Mouse (Mus musculus) embryonic facial prominence, embryonic 11.5 days (tissue): ENCODE measurements around the gene Srd5a1. TPM values are rescaled to one million over a fixed set of nuclear protein-coding genes. Genes with fewer than 3 reads are reported as not detected.
"Not testable (repeated sequence)": the region's sequence is repeated elsewhere in the genome, so short reads cannot be mapped to it uniquely, and the experiment has no call there.

Source experiments
- ATAC-seq: fragments of 200-750 bp; cut with Nextera tagmentation; replicated peaks from 2 replicates; pipeline ENCODE4 v1.8.0; 2017; ENCODE audit warnings: low read depth; ENCODE audit not compliant: insufficient number of reproducible peaks, low FRiP score, low TSS enrichment
- DNase-seq: peaks from one replicate; pipeline ENCODE4 v3.0.0-alpha.2; 2015; ENCODE audit warnings: low spot score
- H3K27ac ChIP-seq: fragments of 300-500 bp; sonication (generic); replicated peaks from 2 replicates; pipeline ENCODE4 v1.5.1; 2014; ENCODE audit warnings: mild to moderate bottlenecking, low read depth, low read length, control low read depth
- H3K27me3 ChIP-seq: fragments of 300-500 bp; sonication (generic); 2 replicates; pipeline ENCODE4 v1.6.1; 2014; ENCODE audit warnings: mild to moderate bottlenecking, low read length, moderate library complexity, mixed read lengths; ENCODE audit not compliant: control insufficient read depth, insufficient read depth
- H3K36me3 ChIP-seq: fragments of 300-500 bp; sonication (generic); replicated peaks from 2 replicates; pipeline ENCODE4 v1.6.1; 2014; ENCODE audit warnings: low read depth, mild to moderate bottlenecking, low read length, moderate library complexity, mixed read lengths; ENCODE audit not compliant: control insufficient read depth, insufficient read depth
- H3K4me1 ChIP-seq: fragments of 300-500 bp; sonication (generic); 2 replicates; pipeline ENCODE4 v1.6.1; 2014; ENCODE audit warnings: low read length, mixed read lengths; ENCODE audit not compliant: control insufficient read depth, insufficient read depth
- H3K4me2 ChIP-seq: fragments of 300-500 bp; sonication (generic); 2 replicates; pipeline ENCODE4 v1.6.1; 2014; ENCODE audit warnings: low read depth, mild to moderate bottlenecking, control low read depth, low read length, moderate library complexity
- H3K4me3 ChIP-seq: fragments of 300-500 bp; sonication (generic); 2 replicates; pipeline ENCODE4 v1.5.1; 2014; ENCODE audit warnings: low read depth, low read length, control low read depth
- H3K9ac ChIP-seq: fragments of 300-500 bp; sonication (generic); replicated peaks from 2 replicates; pipeline ENCODE4 v1.6.1; 2014; ENCODE audit warnings: mild to moderate bottlenecking, control low read depth, low read length
- H3K9me3 ChIP-seq: fragments of 300-500 bp; sonication (generic); replicated peaks from 2 replicates; pipeline ENCODE4 v1.6.1; 2016; ENCODE audit warnings: mild to moderate bottlenecking, low read length, inconsistent platforms, mixed read lengths; ENCODE audit not compliant: control insufficient read depth
- WGBS: fragments of 180-500 bp; shearing (Covaris S2); extraction: QIAGEN DNeasy Blood & Tissue Kit; methylation state at CpG from one replicate; pipeline ENCODE4 v1.1.7; 2014; 5-methylcytosine and 5-hydroxymethylcytosine counted together
- polyA plus RNA-seq: library from polyadenylated mRNA; unstranded; fragments of >200 nt; fragmentation: Nextera tagmentation; extraction: Ambion mirVana; gene quantifications from 2 replicates; pipeline ENCODE4 v1.2.1, GENCODE M21; 2014

Srd5a1 gene
- polyA plus RNA-seq, 1 experiment from 2014 or later = 20.8 TPM

- WGBS = 93% methylated on average over 7 of the region's 7 CpGs
- peaks cover 11% of the 10 kb centered on the region for H3K36me3 ChIP-seq
These were observed 24.6 kb upstream of the Srd5a1 start for GRCm38 (mm10) chr13:69635836-69636235.

GRCm38 (mm10) chr13:69633988-69634387, 22.7 kb upstream of the Srd5a1 start:
- 90% methylated on average over 2 of the region's 2 CpGs for WGBS
- H3K27me3 ChIP-seq = no peaks in the 10 kb centered on the region
- H3K4me2 ChIP-seq = no peak overlapping the region
- H3K36me3 ChIP-seq = peaks cover 13% of the 10 kb centered on the region
- no peak overlapping the region for H3K4me3 ChIP-seq
- ATAC-seq (no peak), DNase-seq (no peak)
- no peak overlapping the region for H3K27ac ChIP-seq
- no peaks in the 10 kb centered on the region for H3K4me1 ChIP-seq
- no peak overlapping the region for H3K9ac ChIP-seq
- no peaks in the 10 kb centered on the region for H3K9me3 ChIP-seq

More at GRCm38 (mm10) chr13:69635836-69636235, 24.6 kb upstream of the Srd5a1 start:
- not testable (repeated sequence) for H3K27me3 ChIP-seq, H3K9me3 ChIP-seq, ATAC-seq, DNase-seq, H3K4me3 ChIP-seq, H3K4me2 ChIP-seq, H3K9ac ChIP-seq, H3K4me1 ChIP-seq, H3K27ac ChIP-seq

DNA sequence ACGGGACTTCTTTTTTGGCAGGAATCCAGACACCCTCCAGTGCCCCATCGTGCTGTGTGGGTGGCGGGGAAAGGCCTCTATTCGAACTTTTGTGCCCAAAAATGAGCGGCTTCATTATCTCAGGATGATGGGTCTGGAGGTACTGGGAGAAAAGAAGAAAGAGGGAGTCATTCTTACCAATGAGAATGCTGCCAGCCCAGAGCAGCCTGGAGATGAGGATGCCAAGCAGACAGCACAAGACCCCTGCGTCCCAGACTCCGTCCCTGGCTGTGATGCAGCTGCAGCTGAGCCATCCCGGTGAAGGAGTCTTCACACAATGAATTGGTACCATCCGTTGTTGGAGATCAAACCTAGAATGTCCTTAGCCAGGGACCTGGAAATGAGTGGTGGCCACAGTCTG, 22.3 kb upstream of the Srd5a1 start:
- H3K36me3 ChIP-seq = peaks cover 13% of the 10 kb centered on the region
- 95% methylated on average over 9 of the region's 9 CpGs for WGBS

DNA sequence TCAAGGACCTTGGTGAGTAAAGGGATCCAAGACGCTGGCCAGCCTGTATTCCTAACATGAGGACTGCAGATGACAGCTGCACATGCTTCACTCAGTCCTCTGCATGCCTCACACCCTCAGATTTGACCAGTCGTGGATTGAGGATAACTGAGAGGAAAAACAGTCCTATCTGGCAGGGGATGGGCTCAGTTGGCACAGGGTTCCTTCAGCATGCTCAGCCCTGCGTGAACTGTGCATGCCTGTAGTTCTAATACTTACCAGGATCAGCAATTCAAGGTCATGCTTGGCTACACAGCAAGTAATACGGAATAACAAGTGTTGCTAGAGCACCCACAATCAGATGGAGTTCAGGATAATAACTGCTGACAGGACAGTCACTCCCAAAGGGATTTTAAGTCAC, 20.4 kb upstream of the Srd5a1 start:
- Histone ChIP-seq H3K27ac (no peak overlapping the region), H3K9me3 (no peaks in the 10 kb centered on the region), H3K27me3 (no peaks in the 10 kb centered on the region), H3K36me3 (peaks cover 19% of the 10 kb centered on the region), H3K4me3 (no peak overlapping the region), H3K4me1 (no peaks in the 10 kb centered on the region), H3K9ac (no peak overlapping the region), H3K4me2 (no peak overlapping the region)
- DNase-seq = no peak
- 88% methylated on average over 4 of the region's 4 CpGs for WGBS
- ATAC-seq = no peak

More for the DNA sequence above, 22.3 kb upstream of the Srd5a1 start:
- H3K9ac ChIP-seq = no peak overlapping the region
- H3K27me3 ChIP-seq = no peaks in the 10 kb centered on the region
- DNase-seq (no peak), ATAC-seq (no peak)
- no peak overlapping the region for H3K27ac ChIP-seq
- H3K9me3 ChIP-seq = no peaks in the 10 kb centered on the region
- H3K4me3 ChIP-seq = no peak overlapping the region
- no peaks in the 10 kb centered on the region for H3K4me1 ChIP-seq
- no peak overlapping the region for H3K4me2 ChIP-seq

DNA sequence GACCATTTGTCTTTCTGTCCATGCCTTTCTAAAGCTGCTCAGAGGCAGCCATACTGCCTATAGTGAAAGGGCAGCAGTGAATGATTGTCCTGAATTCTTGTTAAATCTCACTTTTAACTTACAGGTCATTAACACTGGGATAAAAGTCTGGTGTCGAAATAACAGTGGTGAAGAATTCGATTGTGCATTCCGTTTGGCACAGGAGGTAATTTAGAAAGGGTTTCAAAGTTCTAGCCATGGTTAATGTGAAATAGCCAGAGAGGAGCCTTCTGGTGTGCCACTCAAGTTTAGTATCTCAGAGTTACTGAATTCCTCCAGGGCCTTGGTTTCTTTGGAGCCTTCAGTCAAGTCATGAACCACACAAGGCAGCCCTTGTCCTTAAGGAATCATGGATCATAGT, 19.9 kb upstream of the Srd5a1 start:
- no peak overlapping the region for H3K27ac ChIP-seq
- H3K4me1 ChIP-seq = no peaks in the 10 kb centered on the region
- no peak overlapping the region for H3K9ac ChIP-seq
- no peak overlapping the region for H3K4me2 ChIP-seq
- 81% methylated on average over 3 of the region's 3 CpGs for WGBS
- DNase-seq = no peak
- no peaks in the 10 kb centered on the region for H3K9me3 ChIP-seq
- no peak for ATAC-seq
- H3K36me3 ChIP-seq = peaks cover 19% of the 10 kb centered on the region
- H3K27me3 ChIP-seq = no peaks in the 10 kb centered on the region
- no peak overlapping the region for H3K4me3 ChIP-seq

GRCm38 (mm10) chr13:69630576-69630975, 19.3 kb upstream of the Srd5a1 start:
- H3K4me3 ChIP-seq = no peak overlapping the region
- WGBS = 83% methylated on average over 8 of the region's 8 CpGs
- H3K4me2 ChIP-seq = no peak overlapping the region
- no peaks in the 10 kb centered on the region for H3K27me3 ChIP-seq
- H3K27ac ChIP-seq = no peak overlapping the region
- no peaks in the 10 kb centered on the region for H3K4me1 ChIP-seq
- H3K36me3 ChIP-seq = peaks cover 19% of the 10 kb centered on the region
- no peaks in the 10 kb centered on the region for H3K9me3 ChIP-seq
- DNase-seq = no peak
- ATAC-seq = no peak
- no peak overlapping the region for H3K9ac ChIP-seq

DNA sequence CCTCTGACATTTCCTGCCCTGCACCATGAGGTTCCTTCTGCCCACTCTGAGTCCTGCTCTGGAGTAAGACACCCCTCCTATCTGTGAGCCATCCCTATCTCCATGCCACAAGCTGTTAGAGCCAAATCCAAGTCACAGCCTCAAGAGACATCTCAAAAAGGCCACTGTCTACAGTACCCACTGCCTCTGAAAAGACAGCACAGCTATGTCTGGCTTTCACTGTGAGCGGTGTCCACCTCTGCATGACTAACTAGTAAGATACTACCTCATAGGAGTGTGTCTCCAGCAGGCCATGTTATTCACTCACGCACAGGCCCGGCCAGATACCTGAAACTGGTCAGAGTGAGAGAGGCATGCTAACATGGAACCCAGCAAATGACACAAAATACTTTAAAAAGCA, 16.7 kb upstream of the Srd5a1 start:
- peaks cover 10% of the 10 kb centered on the region for H3K36me3 ChIP-seq
- no peak for DNase-seq

DNA sequence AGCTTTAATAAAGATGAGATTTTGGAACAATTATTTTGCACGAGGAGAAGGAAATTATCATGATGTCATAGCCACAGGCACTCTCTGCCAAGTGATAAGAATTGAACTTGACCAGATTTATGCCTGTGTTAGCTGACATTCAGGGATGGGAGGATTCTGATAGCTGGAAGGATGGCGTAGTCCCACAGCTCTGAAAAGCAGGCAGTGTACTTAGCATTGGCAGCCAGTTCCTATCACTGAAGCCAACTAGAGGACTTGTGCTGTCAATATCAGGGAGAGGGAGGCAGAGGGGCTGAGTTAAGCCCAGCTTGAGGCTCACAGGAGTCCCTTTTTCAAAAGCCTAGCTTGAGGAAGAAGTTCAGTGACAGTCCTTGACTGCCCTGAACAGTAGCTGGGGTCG, 13.3 kb upstream of the Srd5a1 start:
- ATAC-seq (no peak), DNase-seq (no peak)
- H3K36me3 ChIP-seq = peaks cover 10% of the 10 kb centered on the region
- H3K9me3 ChIP-seq = no peaks in the 10 kb centered on the region
- H3K27me3 ChIP-seq = no peaks in the 10 kb centered on the region
- no peak overlapping the region for H3K4me2 ChIP-seq
- no peak overlapping the region for H3K9ac ChIP-seq
- 91% methylated on average over 3 of the region's 3 CpGs for WGBS
- no peaks in the 10 kb centered on the region for H3K4me1 ChIP-seq
- no peak overlapping the region for H3K27ac ChIP-seq
- H3K4me3 ChIP-seq = no peak overlapping the region

More for the DNA sequence above, 16.7 kb upstream of the Srd5a1 start:
- Histone ChIP-seq H3K27ac (no peak overlapping the region), H3K4me3 (no peak overlapping the region), H3K9ac (no peak overlapping the region), H3K9me3 (no peaks in the 10 kb centered on the region), H3K4me1 (no peaks in the 10 kb centered on the region), H3K4me2 (no peak overlapping the region), H3K27me3 (no peaks in the 10 kb centered on the region)
- 98% methylated on average over 3 of the region's 3 CpGs for WGBS
- no peak for ATAC-seq
